Mouse (Mus musculus): ENCODE data around the gene Sgk1. TPM values are rescaled to one million over a fixed set of nuclear protein-coding genes. Genes with fewer than 3 reads are reported as not detected.

Gene Sgk1
- total RNA-seq, 1 experiment from 2014 or later, result 18.1 TPM

- ATAC-seq (replicated peaks in 1 of 2; ENCODE audit: insufficient read depth in 1 of 2, low FRiP score in 2 of 2, low TSS enrichment in 1 of 2, low read depth in 1 of 2, poor library complexity in 2 of 2, severe bottlenecking in 2 of 2), result no peak
These were observed 100.3 kb downstream of the Sgk1 start for GRCm38 (mm10) chr10:21982303-21982702.

- ATAC-seq (replicated peaks in 1 of 2; ENCODE audit: insufficient read depth in 1 of 2, low FRiP score in 2 of 2, low TSS enrichment in 1 of 2, low read depth in 1 of 2, poor library complexity in 2 of 2, severe bottlenecking in 2 of 2), result no peak
These were observed 106.5 kb downstream of the Sgk1 start for GRCm38 (mm10) chr10:21988489-21988888.

- no peak for ATAC-seq (replicated peaks in 1 of 2; ENCODE audit: insufficient read depth in 1 of 2, low FRiP score in 2 of 2, low TSS enrichment in 1 of 2, low read depth in 1 of 2, poor library complexity in 2 of 2, severe bottlenecking in 2 of 2)
These were observed 109.4 kb downstream of the Sgk1 start for GRCm38 (mm10) chr10:21991351-21991840.

- 0 out of 4 replicates have a peak, but pooled peaks of 1 of the 2 experiments have one; percentile 31 for ATAC-seq (replicated peaks in 1 of 2; ENCODE audit: insufficient read depth in 1 of 2, low FRiP score in 2 of 2, low TSS enrichment in 1 of 2, low read depth in 1 of 2, poor library complexity in 2 of 2, severe bottlenecking in 2 of 2)
These were observed 110.2 kb downstream of the Sgk1 start for GRCm38 (mm10) chr10:21991986-21992833.

- peak; percentile 52 to 57; a peak in 3 of 4 replicates for ATAC-seq (replicated peaks in 1 of 2; ENCODE audit: insufficient read depth in 1 of 2, low FRiP score in 2 of 2, low TSS enrichment in 1 of 2, low read depth in 1 of 2, poor library complexity in 2 of 2, severe bottlenecking in 2 of 2)
These were observed 111.0 kb downstream of the Sgk1 start for GRCm38 (mm10) chr10:21992834-21993514.

GRCm38 (mm10) chr10:21993515-21994373, 111.8 kb downstream of the Sgk1 start:
- peak in 1 of 2 experiments; percentile 14; a peak in 2 of 4 replicates for ATAC-seq (replicated peaks in 1 of 2; ENCODE audit: insufficient read depth in 1 of 2, low FRiP score in 2 of 2, low TSS enrichment in 1 of 2, low read depth in 1 of 2, poor library complexity in 2 of 2, severe bottlenecking in 2 of 2)

- peak; percentile 79 to 80 for ATAC-seq (replicated peaks in 1 of 2; ENCODE audit: insufficient read depth in 1 of 2, low FRiP score in 2 of 2, low TSS enrichment in 1 of 2, low read depth in 1 of 2, poor library complexity in 2 of 2, severe bottlenecking in 2 of 2)
These were observed 112.5 kb downstream of the Sgk1 start for GRCm38 (mm10) chr10:21994431-21994914.

GRCm38 (mm10) chr10:21995221-21995620, 113.2 kb downstream of the Sgk1 start:
- ATAC-seq (replicated peaks in 1 of 2; ENCODE audit: insufficient read depth in 1 of 2, low FRiP score in 2 of 2, low TSS enrichment in 1 of 2, low read depth in 1 of 2, poor library complexity in 2 of 2, severe bottlenecking in 2 of 2), result 0 out of 4 replicates have a peak, but pooled peaks of 1 of the 2 experiments have one; percentile 34

- ATAC-seq (replicated peaks in 1 of 2; ENCODE audit: insufficient read depth in 1 of 2, low FRiP score in 2 of 2, low TSS enrichment in 1 of 2, low read depth in 1 of 2, poor library complexity in 2 of 2, severe bottlenecking in 2 of 2), result no peak; a peak in 1 of 4 replicates
These were observed 113.8 kb downstream of the Sgk1 start for GRCm38 (mm10) chr10:21995661-21996308.

GRCm38 (mm10) chr10:21996660-21997447, 114.9 kb downstream of the Sgk1 start:
- no peak for ATAC-seq (replicated peaks in 1 of 2; ENCODE audit: insufficient read depth in 1 of 2, low FRiP score in 2 of 2, low TSS enrichment in 1 of 2, low read depth in 1 of 2, poor library complexity in 2 of 2, severe bottlenecking in 2 of 2)

GRCm38 (mm10) chr10:21997550-21998204, 115.7 kb downstream of the Sgk1 start:
- ATAC-seq (replicated peaks in 1 of 2; ENCODE audit: insufficient read depth in 1 of 2, low FRiP score in 2 of 2, low TSS enrichment in 1 of 2, low read depth in 1 of 2, poor library complexity in 2 of 2, severe bottlenecking in 2 of 2), result no peak

- no peak for ATAC-seq (replicated peaks in 1 of 2; ENCODE audit: insufficient read depth in 1 of 2, low FRiP score in 2 of 2, low TSS enrichment in 1 of 2, low read depth in 1 of 2, poor library complexity in 2 of 2, severe bottlenecking in 2 of 2)
These were observed 116.7 kb downstream of the Sgk1 start for GRCm38 (mm10) chr10:21998503-21999180.

- ATAC-seq (replicated peaks in 1 of 2; ENCODE audit: insufficient read depth in 1 of 2, low FRiP score in 2 of 2, low TSS enrichment in 1 of 2, low read depth in 1 of 2, poor library complexity in 2 of 2, severe bottlenecking in 2 of 2), result no peak
These were observed 118.7 kb downstream of the Sgk1 start for GRCm38 (mm10) chr10:22000491-22001306.

GRCm38 (mm10) chr10:22001621-22002020, 119.6 kb downstream of the Sgk1 start:
- ATAC-seq (replicated peaks in 1 of 2; ENCODE audit: insufficient read depth in 1 of 2, low FRiP score in 2 of 2, low TSS enrichment in 1 of 2, low read depth in 1 of 2, poor library complexity in 2 of 2, severe bottlenecking in 2 of 2), result no peak

Data from hematopoietic stem cell, adult 5-6 weeks (primary cell).